Mouse (Mus musculus) forebrain, embryonic 14.5 days (tissue): ENCODE measurements around the gene Usp22. TPM values are rescaled to one million over a fixed set of nuclear protein-coding genes. Genes with fewer than 3 reads are reported as not detected.
A peak's percentile ranks its signal among the peaks of the same experiment; 100 is the strongest.

Experiments
- ATAC-seq: fragments of 200-750 bp; cut with Nextera tagmentation; 2 replicates; pipeline ENCODE4 v1.8.0; 2017; ENCODE audit warnings: mild to moderate bottlenecking, moderate library complexity
- DNase-seq: peaks from one replicate; pipeline ENCODE4 v3.0.0-alpha.2; 2015; ENCODE audit warnings: low spot score
- H3K27ac ChIP-seq: fragments of 300-500 bp; sonication (generic); 2 replicates; pipeline ENCODE4 v1.5.1; 2014; ENCODE audit warnings: low read depth, mild to moderate bottlenecking, control low read depth, low read length, moderate library complexity
- H3K27me3 ChIP-seq: fragments of 300-500 bp; sonication (generic); replicated peaks from 2 replicates; pipeline ENCODE4 v1.6.1; 2014; ENCODE audit warnings: low read length, control low read depth, mixed read lengths; ENCODE audit not compliant: control insufficient read depth, insufficient read depth
- H3K36me3 ChIP-seq: fragments of 300-500 bp; sonication (generic); 2 replicates; pipeline ENCODE4 v1.6.1; 2014; ENCODE audit warnings: low read length, control low read depth; ENCODE audit not compliant: control insufficient read depth, insufficient read depth
- H3K4me1 ChIP-seq: fragments of 300-500 bp; sonication (generic); 2 replicates; pipeline ENCODE4 v1.6.1; 2014; ENCODE audit warnings: antibody characterized with exemption, low read length, control low read depth; ENCODE audit not compliant: control insufficient read depth, insufficient read depth
- H3K4me2 ChIP-seq: fragments of 300-500 bp; sonication (generic); 2 replicates; pipeline ENCODE4 v1.6.1; 2014; ENCODE audit warnings: mild to moderate bottlenecking, control low read depth, low read length
- H3K4me3 ChIP-seq: fragments of 300-500 bp; sonication (generic); 2 replicates; pipeline ENCODE4 v1.5.1; 2014; ENCODE audit warnings: low read depth, low read length, control low read depth
- H3K9ac ChIP-seq: fragments of 300-500 bp; sonication (generic); 2 replicates; pipeline ENCODE4 v1.6.1; 2014; ENCODE audit warnings: mild to moderate bottlenecking, low read length, control low read depth, moderate library complexity
- H3K9me3 ChIP-seq: fragments of 300-500 bp; sonication (generic); replicated peaks from 2 replicates; pipeline ENCODE4 v1.6.1; 2016; ENCODE audit warnings: low read length, control low read depth, mixed read lengths; ENCODE audit not compliant: control insufficient read depth
- WGBS: fragments of 180-500 bp; shearing (Covaris S2); extraction: QIAGEN DNeasy Blood & Tissue Kit; methylation state at CpG from one replicate; pipeline ENCODE4 v1.1.7; 2014; 5-methylcytosine and 5-hydroxymethylcytosine counted together
- polyA plus RNA-seq: library from polyadenylated mRNA; unstranded; fragments of >200 nt; fragmentation: Nextera tagmentation; extraction: Ambion mirVana; gene quantifications from 2 replicates; pipeline ENCODE4 v1.2.1, GENCODE M21; 2014

The Usp22 gene
- 359 and 455 TPM in 2 replicates for polyA plus RNA-seq

DNA sequence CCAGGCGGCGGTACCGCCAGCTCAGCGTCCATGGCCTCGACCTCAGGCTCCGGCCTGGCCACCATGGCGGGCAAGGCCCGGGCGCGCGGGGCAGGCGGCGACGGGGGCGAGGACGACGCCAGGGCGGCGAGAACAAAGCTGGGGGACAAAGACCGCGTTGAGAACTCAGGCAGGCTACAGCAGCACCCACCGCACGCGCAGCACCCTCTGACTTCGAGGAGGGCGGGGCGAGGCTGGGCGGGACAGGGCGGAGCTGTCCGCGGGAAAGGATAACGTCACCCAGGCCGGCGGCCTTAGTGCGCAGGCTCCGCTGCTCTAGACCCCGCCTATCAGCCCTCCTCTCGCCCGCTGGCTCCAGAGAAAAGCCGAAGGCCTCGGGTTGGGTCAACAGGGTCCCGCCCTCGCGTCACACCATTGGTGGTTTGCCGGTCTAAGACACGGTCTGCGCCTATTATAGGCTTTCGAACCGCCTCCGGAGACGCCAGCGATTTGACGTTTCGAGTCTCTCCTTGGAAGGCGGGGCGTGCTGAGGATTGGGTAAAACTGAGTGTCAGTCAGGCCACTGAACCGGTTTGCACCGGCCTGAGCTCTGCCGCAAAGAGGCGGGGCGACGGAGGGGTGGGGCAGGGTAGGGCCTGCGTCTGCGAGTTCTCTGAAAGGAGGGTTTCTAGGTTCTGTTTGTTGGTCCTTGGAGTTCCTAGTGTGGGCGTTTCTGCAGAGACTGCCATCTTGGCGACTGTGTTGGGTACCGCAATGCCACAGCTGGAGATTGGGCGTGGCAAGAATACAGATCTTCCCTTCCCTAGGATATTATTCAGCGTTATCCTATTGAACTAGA, at the start of gene Usp22:
Usp22 (minus strand) TSS at position 235 of the 838 bp plus-strand sequence.
- Histone ChIP-seq H3K27me3 (no peaks in the 10 kb centered on the region), H3K27ac (peak within 1 kb of the TSS; percentile 98), H3K9ac (peak within 1 kb of the TSS; percentile 100), H3K36me3 (no peaks in the 10 kb centered on the region), H3K9me3 (no peaks in the 10 kb centered on the region), H3K4me1 (peaks cover 27% of the 10 kb centered on the region), H3K4me3 (peak within 1 kb of the TSS; percentile 96), H3K4me2 (peak within 1 kb of the TSS; percentile 64)
- WGBS = under 1% methylated on average over 66 of the region's 69 CpGs
- peak; percentile 100 for DNase-seq
- ATAC-seq = peak; percentile 96

DNA sequence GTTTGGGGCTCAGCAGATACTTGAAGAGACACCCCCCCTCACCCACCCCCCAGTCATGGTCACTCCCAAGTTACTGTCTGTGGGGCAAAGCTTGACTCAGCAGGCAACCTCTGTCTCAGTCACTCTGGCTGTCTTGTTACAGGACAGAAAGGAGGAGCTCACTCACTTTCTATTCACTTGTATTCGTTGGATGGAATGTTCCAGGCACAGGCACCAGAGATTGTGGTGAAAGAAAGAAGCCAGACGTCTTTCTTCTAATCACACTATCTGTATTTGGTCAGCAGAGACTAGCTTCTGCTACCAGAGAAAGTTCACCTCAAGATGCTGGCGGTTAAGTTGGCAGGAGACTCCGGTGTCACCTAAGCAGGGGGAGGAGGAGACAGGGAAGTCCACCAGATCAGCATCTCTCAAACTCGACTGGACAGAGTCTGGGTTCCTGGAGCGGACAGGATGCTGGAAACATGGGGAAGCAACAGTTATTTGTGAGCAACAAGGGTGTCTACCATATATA, 49.4 kb upstream of the Usp22 start:
- H3K9ac ChIP-seq = no peak overlapping the region
- no peaks in the 10 kb centered on the region for H3K36me3 ChIP-seq
- H3K4me1 ChIP-seq = no peaks in the 10 kb centered on the region
- DNase-seq (no peak), ATAC-seq (no peak)
- no peak overlapping the region for H3K4me2 ChIP-seq
- no peak overlapping the region for H3K4me3 ChIP-seq
- no peaks in the 10 kb centered on the region for H3K9me3 ChIP-seq
- 79% methylated on average over 6 of the region's 6 CpGs for WGBS
- H3K27ac ChIP-seq = no peak overlapping the region
- H3K27me3 ChIP-seq = no peaks in the 10 kb centered on the region

DNA sequence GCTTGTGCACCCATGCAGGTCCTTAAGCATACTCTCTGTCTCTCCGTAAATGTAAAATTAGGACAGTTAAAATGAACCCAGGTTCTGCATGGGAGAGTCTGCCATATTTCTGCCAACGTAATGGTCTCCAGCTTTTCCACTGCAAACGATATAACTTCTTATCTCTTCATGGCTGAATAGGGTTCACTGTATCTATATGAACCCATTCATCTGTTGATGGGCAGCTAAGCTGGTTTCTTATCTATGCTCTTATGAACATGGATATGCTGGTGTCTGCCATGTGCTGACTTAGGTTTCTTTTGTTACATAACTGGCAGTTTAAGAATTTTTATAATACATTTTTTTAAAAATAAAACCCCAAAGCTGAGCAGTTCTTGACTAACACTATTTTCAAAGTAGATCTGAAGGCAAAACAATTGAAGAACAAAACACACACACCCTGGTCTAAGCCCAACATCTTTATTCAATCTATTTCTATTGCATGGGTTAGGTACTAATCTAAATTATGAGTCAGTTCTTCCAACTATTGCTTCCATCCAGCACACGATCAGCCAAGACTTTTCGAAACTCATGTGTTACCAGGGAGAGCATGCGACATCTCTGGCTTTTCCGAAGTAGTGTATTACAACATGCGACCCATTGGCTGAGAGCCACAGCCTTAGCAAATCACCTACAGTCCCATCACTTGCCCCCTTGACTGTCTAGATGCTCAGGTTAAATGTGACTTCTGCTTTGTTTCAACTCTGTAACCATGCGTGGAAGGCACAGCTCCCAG, 48.3 kb upstream of the Usp22 start:
- 93% methylated on average over 9 of the region's 9 CpGs for WGBS
- H3K9me3 ChIP-seq = no peaks in the 10 kb centered on the region
- ATAC-seq (no peak), DNase-seq (no peak)
- H3K9ac ChIP-seq = no peak overlapping the region
- H3K27me3 ChIP-seq = no peaks in the 10 kb centered on the region
- H3K4me2 ChIP-seq = no peak overlapping the region
- no peak overlapping the region for H3K27ac ChIP-seq
- no peak overlapping the region for H3K4me3 ChIP-seq
- no peaks in the 10 kb centered on the region for H3K36me3 ChIP-seq
- H3K4me1 ChIP-seq = no peaks in the 10 kb centered on the region

DNA sequence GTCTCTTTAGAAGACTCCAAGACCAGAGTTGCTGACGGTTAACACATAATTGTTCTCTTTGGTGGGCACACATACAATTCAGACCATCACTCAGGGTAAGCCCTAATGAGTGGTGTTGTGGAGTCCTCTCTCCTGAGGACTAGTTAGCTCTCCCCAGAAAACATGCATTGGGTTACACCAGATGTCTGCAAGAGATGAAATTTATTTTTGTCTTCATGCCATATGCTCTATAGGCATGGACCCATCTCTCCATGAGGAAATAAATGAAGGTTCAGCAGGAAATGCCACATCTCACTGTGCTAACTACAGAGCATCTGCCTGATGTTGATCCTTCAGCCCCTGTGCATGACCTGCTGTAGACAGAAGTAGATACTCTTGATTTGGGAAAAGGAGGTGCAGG, 47.2 kb upstream of the Usp22 start:
- 70% methylated on average over 1 of the region's 1 CpGs for WGBS

DNA sequence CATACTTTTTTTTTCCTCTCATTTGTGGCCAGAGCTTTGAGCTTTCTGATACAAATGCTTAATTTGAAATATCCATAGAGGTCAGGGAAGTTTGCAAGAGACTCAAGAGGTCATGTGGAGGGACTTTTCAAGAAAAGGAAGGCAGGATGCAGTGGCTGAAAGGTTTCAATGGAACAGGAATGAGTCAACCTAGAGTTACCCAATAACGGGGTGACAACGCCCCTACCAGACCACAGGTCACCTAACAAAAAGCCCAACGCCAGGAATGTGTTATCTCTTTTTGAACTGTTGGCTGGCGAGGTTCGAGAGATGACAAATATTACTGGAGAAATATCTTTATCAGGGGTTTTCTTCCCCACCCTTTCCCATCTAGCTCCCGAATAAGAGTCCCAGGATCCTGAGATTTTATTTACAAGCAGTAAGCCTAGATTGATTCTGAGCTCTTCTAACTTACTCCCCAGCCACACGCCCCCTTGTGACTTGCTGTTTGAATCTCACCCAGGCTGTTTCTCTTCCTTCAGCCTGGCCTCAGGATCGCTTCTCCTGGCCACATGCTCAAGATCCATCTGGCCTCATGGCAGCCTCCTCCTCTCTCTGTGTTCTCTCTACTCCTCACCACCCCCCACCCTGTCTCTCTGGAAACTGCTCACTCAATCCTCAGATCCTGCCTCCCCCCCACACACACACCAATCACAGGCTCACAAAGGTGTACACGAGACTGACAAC, 45.5 kb upstream of the Usp22 start:
- H3K4me1 ChIP-seq = no peaks in the 10 kb centered on the region
- DNase-seq (peak; percentile 44), ATAC-seq (no peak)
- no peak overlapping the region for H3K9ac ChIP-seq
- H3K27me3 ChIP-seq = no peaks in the 10 kb centered on the region
- WGBS = 71% methylated on average over 9 of the region's 9 CpGs
- H3K9me3 ChIP-seq = no peaks in the 10 kb centered on the region
- no peak overlapping the region for H3K4me2 ChIP-seq
- no peak overlapping the region for H3K4me3 ChIP-seq
- H3K36me3 ChIP-seq = no peaks in the 10 kb centered on the region
- H3K27ac ChIP-seq = no peak overlapping the region

More for the DNA sequence above, 47.2 kb upstream of the Usp22 start:
- Histone ChIP-seq H3K4me3 (no peak overlapping the region), H3K4me1 (no peaks in the 10 kb centered on the region), H3K27me3 (no peaks in the 10 kb centered on the region), H3K9me3 (no peaks in the 10 kb centered on the region), H3K9ac (no peak overlapping the region), H3K4me2 (no peak overlapping the region), H3K36me3 (no peaks in the 10 kb centered on the region), H3K27ac (no peak overlapping the region)
- ATAC-seq (no peak), DNase-seq (no peak)

DNA sequence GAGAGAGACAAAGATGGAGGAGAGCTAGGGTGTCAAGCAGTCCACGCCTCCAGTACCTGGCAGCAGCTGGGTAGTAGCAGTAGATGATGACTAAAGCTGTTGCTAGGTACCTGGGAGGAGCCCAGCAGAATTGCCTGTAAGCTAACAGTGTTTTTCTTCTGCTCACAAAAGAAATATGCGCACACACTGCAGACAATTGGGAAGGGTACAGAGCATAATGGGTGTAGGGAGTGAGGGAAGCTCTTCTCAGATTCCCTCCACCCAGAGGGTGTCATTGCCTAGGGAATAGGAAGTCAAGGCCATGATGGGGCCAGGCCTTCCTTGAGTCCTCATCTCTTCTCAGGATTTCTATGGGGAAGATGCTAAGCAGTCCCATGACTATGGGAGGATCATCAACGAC, 41.1 kb upstream of the Usp22 start:
- 91% methylated on average over 3 of the region's 3 CpGs for WGBS

DNA sequence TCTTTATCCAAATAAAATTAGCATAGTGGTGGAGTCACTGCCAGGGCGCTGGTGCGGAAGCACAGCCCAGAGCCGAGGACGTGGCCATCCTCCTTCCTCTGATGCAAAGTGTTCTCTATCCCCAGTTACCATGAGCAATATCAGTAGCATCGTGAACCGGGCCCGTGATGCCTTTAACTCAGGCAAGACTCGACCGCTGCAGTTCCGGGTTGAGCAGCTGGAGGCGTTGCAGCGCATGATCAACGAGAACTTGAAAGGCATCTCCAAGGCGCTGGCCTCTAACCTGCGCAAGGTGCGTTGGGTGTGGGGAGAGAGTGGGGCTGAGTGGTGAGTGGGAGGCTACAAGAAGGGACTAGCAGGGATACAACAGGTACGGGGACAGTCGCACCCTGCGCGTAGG, 37.2 kb upstream of the Usp22 start:
- no peak overlapping the region for H3K9ac ChIP-seq
- H3K4me1 ChIP-seq = no peaks in the 10 kb centered on the region
- no peaks in the 10 kb centered on the region for H3K36me3 ChIP-seq
- H3K27ac ChIP-seq = no peak overlapping the region
- H3K27me3 ChIP-seq = no peaks in the 10 kb centered on the region
- no peak overlapping the region for H3K4me3 ChIP-seq
- WGBS = 41% methylated on average over 20 of the region's 20 CpGs
- no peak for ATAC-seq
- H3K9me3 ChIP-seq = no peaks in the 10 kb centered on the region
- no peak overlapping the region for H3K4me2 ChIP-seq
- DNase-seq = no peak

More for the DNA sequence above, 41.1 kb upstream of the Usp22 start:
- H3K4me1 ChIP-seq = no peaks in the 10 kb centered on the region
- no peaks in the 10 kb centered on the region for H3K27me3 ChIP-seq
- no peaks in the 10 kb centered on the region for H3K9me3 ChIP-seq
- no peaks in the 10 kb centered on the region for H3K36me3 ChIP-seq
- ATAC-seq (no peak), DNase-seq (no peak)
- H3K4me2 ChIP-seq = no peak overlapping the region
- no peak overlapping the region for H3K27ac ChIP-seq
- no peak overlapping the region for H3K4me3 ChIP-seq
- no peak overlapping the region for H3K9ac ChIP-seq

DNA sequence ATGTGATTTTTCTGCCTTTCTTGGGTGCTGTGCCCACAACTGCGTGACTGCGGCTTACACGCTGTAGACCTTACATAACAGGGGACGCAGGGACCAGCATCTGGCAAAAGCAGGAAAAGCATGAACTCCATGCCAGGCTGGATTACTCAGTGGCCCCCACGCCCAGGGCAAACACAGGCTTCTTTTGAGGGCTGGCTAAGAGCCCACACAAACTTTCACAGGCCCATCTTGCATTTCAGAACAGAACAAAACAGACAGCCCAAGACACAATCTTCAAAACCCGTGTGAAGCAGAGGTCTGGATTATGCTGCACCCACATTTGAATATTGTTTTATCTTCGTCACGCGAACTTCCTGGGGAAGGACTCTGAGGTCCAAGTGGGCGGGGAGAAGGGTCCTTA, 33.5 kb upstream of the Usp22 start:
- DNase-seq (no peak), ATAC-seq (no peak)
- Histone ChIP-seq H3K9me3 (no peaks in the 10 kb centered on the region), H3K27me3 (no peaks in the 10 kb centered on the region), H3K4me1 (no peaks in the 10 kb centered on the region), H3K4me2 (no peak overlapping the region), H3K27ac (no peak overlapping the region), H3K4me3 (no peak overlapping the region), H3K36me3 (no peaks in the 10 kb centered on the region), H3K9ac (no peak overlapping the region)
- 83% methylated on average over 10 of the region's 10 CpGs for WGBS
